Mouse (Mus musculus) left cerebral cortex, postnatal 4 days (tissue): Measurements from ENCODE around the gene Dek. TPM values are rescaled to one million over a fixed set of nuclear protein-coding genes. Genes with fewer than 3 reads are reported as not detected.

Source experiments
- DNase-seq: peaks from one replicate; pipeline ENCODE4 v3.0.0-alpha.2; 2022
- intact Hi-C: fragments of 180-260 bp; cut with DNase I; formaldehyde crosslinking; loops from one replicate; pipeline ENCODE4 v1.15.1; 2025
- total RNA-seq, 2 experiments: library from RNA; stranded (reverse); gene quantifications; 2 replicates each; pipeline ENCODE4 v1.2.3; 2021

The Dek gene
- 10 to 100 TPM; 60.4 to 65.4 TPM for total RNA-seq

DNA sequence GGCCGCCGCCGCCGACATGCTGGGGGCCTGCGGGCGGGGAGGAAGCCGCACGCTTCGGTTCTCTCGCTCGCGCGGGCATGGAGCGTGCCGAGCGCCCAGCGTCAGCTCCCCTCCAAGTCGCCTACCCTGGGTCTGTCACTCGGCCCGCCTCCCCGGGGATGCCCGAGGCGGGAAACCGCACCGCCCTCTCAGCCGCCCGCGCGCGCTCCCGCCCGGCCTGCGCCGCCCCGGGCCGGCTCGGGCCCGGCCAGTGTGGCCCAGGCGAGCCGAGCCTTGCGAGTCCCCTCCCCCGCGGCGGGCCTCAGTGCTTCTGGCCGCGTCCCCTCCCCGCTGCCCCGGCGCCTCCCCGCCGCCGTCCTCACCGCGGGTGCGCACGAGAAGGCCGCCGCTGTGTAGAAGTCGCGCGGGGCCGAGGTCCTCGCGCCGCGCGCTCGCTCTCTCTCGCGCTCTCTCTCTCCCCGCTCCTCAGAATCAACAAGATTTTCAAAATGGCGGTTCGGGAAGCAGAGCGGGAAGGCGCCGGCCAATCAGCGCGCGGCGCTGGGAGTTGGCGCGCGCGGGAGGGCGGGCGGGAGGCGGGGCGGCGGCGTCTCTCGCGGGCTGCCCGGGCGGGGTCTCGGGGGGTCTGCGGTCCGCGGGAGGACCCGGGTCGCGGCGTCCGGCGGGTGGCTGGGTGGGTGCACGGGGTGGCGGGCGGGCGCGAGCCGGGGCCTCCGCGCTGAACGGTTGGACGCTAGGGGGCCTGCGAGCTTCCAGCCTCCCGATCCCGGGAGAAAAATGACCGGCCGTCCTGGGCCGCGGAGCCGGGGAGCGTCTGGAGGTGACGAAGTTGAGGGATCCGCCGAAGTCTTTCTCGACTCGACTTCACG, at the start of gene Dek:
Gene Dek, minus strand, starts transcription at position 491 of the 869 bp plus-strand sequence.
- intact Hi-C loops = no loop called here
- DNase-seq = peak; percentile 89

DNA sequence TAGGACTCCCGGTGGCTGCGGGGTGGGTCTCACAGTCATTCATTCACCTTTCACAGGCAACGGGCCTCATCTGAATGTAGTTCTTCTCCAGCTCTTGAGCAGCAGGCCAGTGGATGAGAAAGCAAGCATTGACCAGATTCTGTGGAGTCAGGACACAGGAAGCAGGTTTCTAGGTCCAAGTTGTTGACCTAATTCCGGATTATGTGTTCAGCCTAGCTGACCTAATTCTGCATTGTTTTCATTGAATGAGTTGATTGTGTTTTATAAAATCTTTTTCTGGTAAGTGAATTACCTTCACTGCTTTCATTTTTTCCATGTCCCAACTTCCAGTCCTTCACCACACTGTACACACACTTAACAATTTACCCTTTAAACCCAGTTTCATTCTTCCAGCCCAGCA, 48.9 kb upstream of the Dek start:
- intact Hi-C loops = no loop called here
- DNase-seq = no peak

GRCm38 (mm10) chr13:47153206-47153605, 47.2 kb upstream of the Dek start:
- no peak for DNase-seq
- intact Hi-C loops = loop anchor here (2.0 kb wide), 1 partner anchor 136 kb away; no protein-coding TSS in a partner anchor

DNA sequence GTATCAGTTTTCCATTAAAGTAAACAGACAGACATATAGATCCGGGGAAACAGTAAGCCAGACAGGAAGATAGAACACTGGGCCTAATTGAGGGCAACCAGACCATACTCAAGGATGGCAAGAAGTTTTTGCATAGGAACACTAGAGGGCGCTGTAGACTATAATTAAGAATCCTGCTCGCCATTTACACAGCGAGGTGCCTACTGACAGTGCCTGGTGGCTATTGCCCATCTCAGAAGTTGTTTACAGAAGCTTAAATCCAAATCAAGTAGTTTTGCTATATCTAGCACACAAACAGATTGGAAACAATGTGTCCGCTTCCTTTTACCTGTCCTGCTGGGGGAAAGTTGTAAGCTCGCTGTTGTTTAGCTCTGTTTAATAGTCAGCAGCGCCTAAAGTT, 46.4 kb upstream of the Dek start:
- intact Hi-C loops = loop anchor here (2.0 kb wide), 1 partner anchor 136 kb away; no protein-coding TSS in a partner anchor
- peak; percentile 38 for DNase-seq

DNA sequence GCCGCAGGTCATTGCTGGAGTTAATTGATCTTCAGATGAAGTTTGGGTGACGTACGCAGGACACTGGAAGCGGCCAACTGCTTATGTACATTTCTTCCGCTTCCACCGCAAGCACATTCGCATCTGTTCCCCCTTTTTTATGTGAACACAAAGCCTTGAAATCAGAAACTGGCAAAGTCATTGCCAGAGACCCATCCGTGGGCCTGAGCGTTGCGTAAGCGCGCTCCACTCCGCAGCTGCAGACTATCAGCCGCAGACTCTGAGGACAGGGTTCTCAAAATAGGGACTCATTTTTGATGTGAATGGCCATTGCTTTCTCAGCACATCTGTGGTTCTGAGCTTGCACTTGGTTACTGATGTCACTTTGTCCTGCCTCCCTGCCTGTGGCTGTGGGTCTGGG, 45.1 kb upstream of the Dek start:
- intact Hi-C loops = no loop called here
- no peak for DNase-seq

DNA sequence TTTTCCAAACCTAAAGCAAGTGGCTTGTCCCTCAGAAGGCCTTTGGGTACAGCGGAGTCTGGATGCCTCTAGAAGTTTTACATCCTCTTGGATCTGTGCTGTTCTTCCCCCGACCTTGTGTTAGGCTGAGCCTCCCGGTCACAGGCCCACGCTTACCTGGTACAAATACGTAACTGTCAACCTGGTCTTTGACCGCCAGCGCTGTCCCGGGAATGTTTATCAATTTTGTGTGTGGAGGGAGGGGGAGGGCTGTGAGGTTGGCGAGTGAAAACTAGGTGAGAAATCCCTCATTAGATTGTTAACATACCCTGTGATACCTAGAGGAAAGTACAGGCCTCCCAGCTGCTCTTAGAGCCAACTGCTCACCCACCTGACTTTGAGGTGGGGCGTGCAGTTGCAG, 44.0 kb upstream of the Dek start:
- intact Hi-C loops = no loop called here
- DNase-seq = no peak

- DNase-seq = no peak
- intact Hi-C loops = no loop called here
These were observed 42.6 kb upstream of the Dek start for GRCm38 (mm10) chr13:47148573-47148972.

- DNase-seq = no peak
- intact Hi-C loops = no loop called here
These were observed 40.4 kb upstream of the Dek start for GRCm38 (mm10) chr13:47146388-47146787.

DNA sequence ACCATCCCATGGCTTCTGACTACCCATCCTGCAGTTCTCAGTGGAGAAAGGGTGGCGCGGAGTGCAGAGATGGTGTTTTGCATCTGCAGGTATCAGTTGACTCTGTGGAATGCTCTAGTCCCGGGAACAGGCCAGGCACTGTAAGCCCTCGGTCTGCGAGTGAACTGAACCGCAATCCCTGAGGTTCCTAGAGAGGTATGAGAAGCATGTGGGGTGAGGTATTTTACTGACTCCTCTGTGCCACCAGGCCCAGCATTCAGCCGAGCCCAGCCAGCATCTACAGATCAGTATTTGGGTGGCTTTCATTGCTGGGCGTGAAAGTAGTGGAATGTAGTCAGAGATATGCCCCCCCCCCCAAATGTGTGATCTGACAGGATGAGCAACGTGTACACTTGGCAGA, 39.9 kb upstream of the Dek start:
- intact Hi-C loops = no loop called here
- DNase-seq = no peak

- no peak for DNase-seq
- intact Hi-C loops = no loop called here
These were observed 36.8 kb upstream of the Dek start for GRCm38 (mm10) chr13:47142764-47143163.

GRCm38 (mm10) chr13:47135741-47136140, 29.7 kb upstream of the Dek start:
- no peak for DNase-seq
- intact Hi-C loops = no loop called here

DNA sequence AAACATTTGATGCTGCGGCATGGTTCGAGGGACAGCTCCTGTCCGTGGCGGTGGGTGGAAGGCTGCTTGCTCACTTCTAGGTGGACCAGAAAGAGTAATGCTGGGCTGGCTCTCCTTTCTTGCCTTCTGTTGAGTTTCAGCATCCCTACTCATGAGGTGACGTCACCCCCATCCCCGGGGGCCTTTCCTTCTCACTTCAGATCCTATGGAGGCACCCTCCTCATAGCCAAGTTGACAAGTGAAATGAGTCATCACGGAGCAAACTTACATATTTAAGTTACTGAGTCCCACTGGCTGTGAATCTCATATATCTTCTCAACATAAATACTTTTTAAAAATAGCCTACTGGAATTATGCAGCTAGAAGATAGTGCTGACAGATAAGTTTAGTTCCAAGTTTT, 28.8 kb upstream of the Dek start:
- intact Hi-C loops = no loop called here
- no peak for DNase-seq

GRCm38 (mm10) chr13:47133058-47133457, 27.1 kb upstream of the Dek start:
- intact Hi-C loops = no loop called here
- DNase-seq = no peak

DNA sequence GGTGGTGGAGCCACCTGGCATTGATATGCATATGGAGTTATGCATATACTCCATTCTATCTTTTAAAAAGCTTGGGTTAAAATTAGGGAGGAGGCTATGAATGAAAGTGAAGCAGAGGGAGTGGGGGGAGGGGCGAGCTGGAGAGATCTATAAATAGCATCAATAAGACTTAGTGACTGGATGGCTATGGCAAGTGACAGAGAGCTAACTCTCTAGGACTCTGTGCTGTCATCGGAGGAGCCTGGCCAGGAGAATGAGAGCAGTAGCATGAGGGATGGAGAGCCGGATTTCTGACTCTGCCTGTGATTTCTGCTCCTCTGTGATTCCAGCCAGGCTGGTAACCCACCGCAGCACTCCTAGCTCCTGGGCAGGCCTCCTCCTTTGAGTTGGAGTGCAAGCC, 23.1 kb upstream of the Dek start:
- intact Hi-C loops = no loop called here

DNA sequence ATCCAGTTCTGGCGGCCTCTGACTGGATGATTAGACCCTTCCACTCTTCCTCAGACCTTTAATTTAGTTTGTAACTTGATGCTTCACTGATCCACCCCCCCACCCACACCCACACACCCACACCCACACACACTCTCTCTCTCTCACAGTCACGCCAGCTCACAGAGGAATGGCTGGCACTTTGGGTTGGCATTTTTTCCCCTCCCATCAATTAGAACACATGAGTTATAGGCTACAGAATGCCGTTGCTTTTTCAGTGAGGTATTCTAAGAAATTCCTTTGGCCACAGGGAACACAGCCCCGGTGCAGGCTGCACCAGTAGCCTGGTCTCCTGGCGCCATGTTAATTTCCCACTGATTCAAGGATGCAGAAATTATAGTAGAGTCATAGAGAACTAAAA, 19.6 kb upstream of the Dek start:
- intact Hi-C loops = no loop called here

More for the DNA sequence above, 23.1 kb upstream of the Dek start:
- no peak for DNase-seq

GRCm38 (mm10) chr13:47124986-47125385, 19.0 kb upstream of the Dek start:
- intact Hi-C loops = no loop called here
- peak; percentile 18 for DNase-seq

More for the DNA sequence above, 19.6 kb upstream of the Dek start:
- DNase-seq = no peak

- DNase-seq = no peak
- intact Hi-C loops = no loop called here
These were observed 18.4 kb upstream of the Dek start for GRCm38 (mm10) chr13:47124449-47124848.

- peak; percentile 17 for DNase-seq
- intact Hi-C loops = no loop called here
These were observed 16.8 kb upstream of the Dek start, which contains the start of gene Rnf144b for GRCm38 (mm10) chr13:47122537-47123430. Rnf144b (plus strand) TSS chr13:47122656.

GRCm38 (mm10) chr13:47121333-47121889, 15.4 kb upstream of the Dek start:
- DNase-seq = peak; percentile 34
- intact Hi-C loops = no loop called here

DNA sequence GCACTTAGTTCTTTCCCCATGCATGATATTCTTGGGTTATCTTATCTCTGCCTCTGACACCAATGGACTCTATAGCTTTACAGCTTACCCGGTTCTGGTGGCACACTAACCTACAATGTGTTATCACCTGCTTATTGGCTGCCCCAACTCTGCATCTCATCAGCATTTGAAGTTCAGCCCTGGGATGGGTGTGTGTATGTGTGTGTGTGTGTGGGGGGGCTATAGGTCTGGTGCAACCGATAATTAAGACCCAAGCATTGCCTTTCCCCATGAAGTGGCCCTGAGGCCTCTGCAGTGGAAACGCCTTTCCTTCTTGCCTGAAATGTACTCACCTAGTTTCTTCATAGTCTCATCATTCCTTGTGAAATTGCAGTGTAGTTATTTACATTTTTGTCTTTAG, 10.0 kb upstream of the Dek start:
- intact Hi-C loops = no loop called here

DNA sequence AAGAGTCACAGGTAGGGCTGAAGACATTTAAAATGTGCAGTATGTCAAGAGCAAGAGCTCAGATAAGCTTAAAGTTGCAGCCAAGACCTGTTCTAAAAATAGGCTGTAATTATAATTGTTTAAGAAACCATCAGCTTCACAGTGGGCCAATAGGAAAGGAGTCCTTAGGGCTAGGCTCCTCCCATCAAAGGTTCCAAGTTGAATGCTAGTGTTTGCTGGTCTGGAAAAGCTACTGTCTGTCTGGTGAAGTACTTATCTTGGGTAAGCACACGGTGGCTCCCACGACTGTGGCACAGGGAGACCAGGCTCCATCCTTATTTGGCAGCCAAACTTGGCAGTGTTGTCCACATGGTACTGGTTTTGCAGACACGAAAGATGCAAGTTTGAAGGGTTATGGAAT, 6.9 kb upstream of the Dek start:
- intact Hi-C loops = no loop called here

More for the DNA sequence above, 10.0 kb upstream of the Dek start:
- DNase-seq = no peak

More for the DNA sequence above, 6.9 kb upstream of the Dek start:
- no peak for DNase-seq
